Mouse (Mus musculus) myocyte (in vitro differentiated cells): ENCODE data around the gene Dmxl2. TPM values are rescaled to one million over a fixed set of nuclear protein-coding genes. Genes with fewer than 3 reads are reported as not detected.

Experiments used
- H3K27me3 ChIP-seq: one replicate; pipeline ENCODE4 v1.6.1; 2011; ENCODE audit not compliant: control insufficient read depth, insufficient read depth, insufficient read length
- H3K36me3 ChIP-seq: one replicate; pipeline ENCODE4 v1.6.1; 2011; ENCODE audit not compliant: control insufficient read depth, insufficient read depth
- H3K4me2 ChIP-seq: one replicate; pipeline ENCODE4 v1.6.1; 2011; ENCODE audit warnings: low read depth, control low read depth
- H3K4me3 ChIP-seq: one replicate; pipeline ENCODE4 v1.5.1; 2011; ENCODE audit warnings: mild to moderate bottlenecking, control low read depth, moderate library complexity
- H3K79me2 ChIP-seq: one replicate; pipeline ENCODE4 v1.6.1; 2011; ENCODE audit not compliant: control insufficient read depth, insufficient read depth
- H3ac ChIP-seq: one replicate; pipeline ENCODE4 v1.6.1; 2011; ENCODE audit not compliant: control insufficient read depth, insufficient read length
- CEBPB ChIP-seq: IDR thresholded peaks from 2 replicates; pipeline ENCODE4 v1.6.1; 2011; ENCODE audit warnings: mild to moderate bottlenecking, moderate library complexity; ENCODE audit not compliant: poor library complexity, insufficient read depth, severe bottlenecking
- E2F4 ChIP-seq: IDR thresholded peaks from one replicate; pipeline ENCODE4 v1.6.1; 2011; ENCODE audit warnings: mild to moderate bottlenecking, control low read depth, moderate library complexity; ENCODE audit not compliant: insufficient read depth
- MAX ChIP-seq: IDR thresholded peaks from one replicate; pipeline ENCODE4 v1.6.1; 2011; ENCODE audit warnings: low read depth, mild to moderate bottlenecking, control low read depth
- MYOD1 ChIP-seq, 3 experiments: IDR thresholded peaks; one replicate each; pipeline ENCODE4 v1.6.1; 2011; ENCODE audit warnings: control low read depth in 2 of 3, low read depth in 2 of 3, mild to moderate bottlenecking in 2 of 3, moderate library complexity in 1 of 3; ENCODE audit not compliant: insufficient read length in 2 of 3, control insufficient read depth in 1 of 3
- MYOG ChIP-seq, 3 experiments: IDR thresholded peaks; one replicate each; pipeline ENCODE4 v1.6.1; 2011; ENCODE audit warnings: control low read depth in 2 of 3, low read depth in 2 of 3, mild to moderate bottlenecking in 2 of 3; ENCODE audit not compliant: insufficient read length in 2 of 3, control insufficient read depth in 1 of 3, insufficient read depth in 1 of 3
- POLR2A ChIP-seq: IDR thresholded peaks from one replicate; pipeline ENCODE4 v1.6.1; 2011; ENCODE audit warnings: low read depth, mild to moderate bottlenecking, control low read depth, moderate library complexity; ENCODE audit not compliant: insufficient read length
- POLR2AphosphoS2 ChIP-seq: IDR thresholded peaks from one replicate; pipeline ENCODE4 v1.6.1; 2011; ENCODE audit warnings: low read depth, control low read depth; ENCODE audit not compliant: insufficient read length
- REST ChIP-seq: IDR thresholded peaks from one replicate; pipeline ENCODE4 v1.6.1; 2011; ENCODE audit warnings: mild to moderate bottlenecking, control low read depth, moderate library complexity; ENCODE audit not compliant: insufficient read depth, insufficient read length
- SRF ChIP-seq: IDR thresholded peaks from one replicate; pipeline ENCODE4 v1.6.1; 2011; ENCODE audit warnings: low read depth; ENCODE audit not compliant: control insufficient read depth, insufficient read length
- TCF12 ChIP-seq: IDR thresholded peaks from one replicate; pipeline ENCODE4 v1.6.1; 2011; ENCODE audit warnings: mild to moderate bottlenecking, control low read depth; ENCODE audit not compliant: poor library complexity, insufficient read depth, severe bottlenecking
- TCF3 ChIP-seq: IDR thresholded peaks from one replicate; pipeline ENCODE4 v1.6.1; 2011; ENCODE audit warnings: low read depth, control low read depth; ENCODE audit not compliant: insufficient read length
- USF1 ChIP-seq: IDR thresholded peaks from one replicate; pipeline ENCODE4 v1.6.1; 2011; ENCODE audit warnings: low read depth, mild to moderate bottlenecking, control low read depth, moderate library complexity
- polyA plus RNA-seq: library from polyadenylated mRNA; unstranded; fragments of >200 nt; fragmentation: generic; extraction: Trizol; gene quantifications from one replicate; pipeline ENCODE4 v1.2.1, GENCODE M21; 2012; ENCODE audit warnings: missing spikeins

Gene Dmxl2
- polyA plus RNA-seq, 1 experiment: 0.22 TPM

DNA sequence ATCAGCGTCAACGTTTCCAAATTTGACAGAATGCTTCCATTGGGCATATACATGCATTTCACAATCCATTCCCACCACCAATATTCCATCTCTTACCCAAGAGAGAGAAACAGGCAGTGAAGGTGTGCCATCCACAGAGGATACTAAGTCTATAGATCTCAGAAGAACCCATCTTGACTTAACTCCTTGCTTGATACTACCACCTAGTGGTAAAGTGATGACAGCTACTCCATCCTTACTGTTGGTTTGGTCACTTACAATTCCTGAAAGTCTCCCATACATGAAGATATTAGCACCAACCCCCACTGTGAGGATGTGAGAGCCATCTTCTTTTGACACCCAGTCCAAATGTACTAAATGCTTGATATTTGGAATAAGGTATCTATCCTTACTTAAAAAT is 85.2 kb downstream of the Dmxl2 start:
- Histone ChIP-seq H3K4me2 (no peak overlapping the region), H3K27me3 (peaks cover 6% of the 10 kb centered on the region), H3K4me3 (no peak overlapping the region), H3ac (no peak overlapping the region), H3K79me2 (no peaks in the 10 kb centered on the region), H3K36me3 (no peaks in the 10 kb centered on the region)
- TF ChIP-seq REST (no peak), POLR2A (no peak), TCF3 (no peak), MAX (no peak), CEBPB (no peak), MYOD1 (IDR thresholded peaks at IDR 0.05; ENCODE audit: control insufficient read depth in 1 of 3, insufficient read length in 2 of 3, low read depth in 2 of 3) (no peak), MYOG (IDR thresholded peaks at IDR 0.05; ENCODE audit: control insufficient read depth in 1 of 3, insufficient read depth in 1 of 3, insufficient read length in 2 of 3, low read depth in 2 of 3) (no peak), USF1 (no peak), E2F4 (no peak), TCF12 (no peak), POLR2AphosphoS2 (no peak), SRF (no peak)

DNA sequence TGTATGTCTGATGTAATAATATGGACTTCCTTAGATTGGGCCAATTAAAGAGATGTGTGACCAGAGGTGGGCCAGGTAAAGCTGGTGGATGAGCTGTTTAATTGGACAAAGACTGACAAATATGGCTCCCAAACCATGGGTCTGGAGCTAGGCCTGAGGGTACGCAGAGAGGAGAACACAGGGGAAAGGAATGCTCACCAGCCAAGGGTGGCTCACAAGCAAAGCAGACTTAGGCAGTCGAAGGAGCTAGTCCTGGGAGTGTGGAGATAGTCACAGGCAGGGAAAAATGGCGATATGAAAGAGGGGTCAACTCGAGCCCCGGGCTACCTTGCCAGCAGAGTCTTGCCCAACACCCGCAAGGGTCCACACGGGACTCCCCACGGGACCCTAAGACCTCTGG is 144.7 kb downstream of the Dmxl2 start:
- no peak for TF ChIP-seq TCF3
- TF ChIP-seq MYOG (IDR thresholded peaks at IDR 0.05; ENCODE audit: control insufficient read depth in 1 of 3, insufficient read depth in 1 of 3, insufficient read length in 2 of 3, low read depth in 2 of 3): no peak
- TF ChIP-seq REST: no peak
- H3ac ChIP-seq: no peak overlapping the region
- H3K79me2 ChIP-seq: no peaks in the 10 kb centered on the region
- no peaks in the 10 kb centered on the region for H3K36me3 ChIP-seq
- no peak overlapping the region for H3K4me3 ChIP-seq
- no peaks in the 10 kb centered on the region for H3K27me3 ChIP-seq
- H3K4me2 ChIP-seq: no peak overlapping the region

DNA sequence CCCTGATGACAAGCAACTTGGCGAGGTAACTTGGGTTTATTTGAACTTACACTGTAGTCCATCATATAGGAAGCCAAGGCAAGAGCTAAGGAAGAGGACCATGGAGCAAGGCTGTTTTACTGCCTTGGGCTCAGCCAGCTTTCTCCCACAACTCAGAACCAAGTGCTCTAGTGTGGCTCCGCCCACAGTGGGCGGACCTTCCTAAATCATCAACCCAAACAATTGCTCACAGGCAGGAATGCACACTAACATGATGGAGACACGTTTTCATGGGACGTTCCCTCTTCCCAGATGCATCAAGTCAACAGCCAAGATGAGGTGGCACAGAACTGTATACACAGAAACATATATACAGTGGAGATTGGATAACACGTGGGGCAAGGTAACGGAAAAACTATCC is 159.4 kb downstream of the Dmxl2 start:
- no peaks in the 10 kb centered on the region for H3K36me3 ChIP-seq
- H3K4me3 ChIP-seq: no peak overlapping the region
- H3K79me2 ChIP-seq: no peaks in the 10 kb centered on the region
- H3K27me3 ChIP-seq: peaks cover 6% of the 10 kb centered on the region
- TF ChIP-seq MYOG (IDR thresholded peaks at IDR 0.05; ENCODE audit: control insufficient read depth in 1 of 3, insufficient read depth in 1 of 3, insufficient read length in 2 of 3, low read depth in 2 of 3) (no peak), TCF12 (no peak), CEBPB (no peak), TCF3 (no peak), MAX (no peak), E2F4 (no peak), SRF (no peak), POLR2A (no peak), REST (no peak), POLR2AphosphoS2 (no peak), USF1 (no peak), MYOD1 (IDR thresholded peaks at IDR 0.05; ENCODE audit: control insufficient read depth in 1 of 3, insufficient read length in 2 of 3, low read depth in 2 of 3) (no peak)
- H3K4me2 ChIP-seq: no peak overlapping the region
- no peak overlapping the region for H3ac ChIP-seq

DNA sequence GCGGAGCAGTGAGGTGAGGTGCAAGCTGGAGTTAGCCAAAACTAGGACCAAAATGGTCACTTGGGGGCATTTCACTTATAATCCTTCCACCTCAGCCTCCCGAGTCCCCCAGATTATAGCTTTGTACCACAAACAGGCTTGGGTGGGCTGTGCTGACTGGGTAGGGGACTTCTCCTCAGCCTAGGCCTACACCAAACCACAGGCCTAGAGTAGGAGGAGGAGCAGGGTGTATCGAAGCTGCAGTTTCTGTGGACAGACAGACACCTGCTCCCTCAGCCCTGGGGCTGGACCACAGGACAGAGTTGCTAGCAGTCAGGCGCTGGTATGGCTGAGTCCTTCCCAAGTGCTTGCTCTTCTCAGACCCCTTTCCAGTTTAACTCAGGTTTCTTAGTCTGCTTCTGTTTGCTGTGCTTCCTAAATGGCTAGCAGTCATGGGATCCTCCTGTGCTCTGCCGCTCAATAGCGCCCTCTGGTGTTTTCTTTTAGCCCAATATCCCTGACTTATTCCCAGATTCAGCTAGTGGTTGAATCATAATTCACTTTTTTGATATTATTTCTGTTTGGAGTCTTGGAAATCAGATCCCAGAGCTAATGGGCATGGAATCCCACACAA is 164.8 kb downstream of the Dmxl2 start:
- Histone ChIP-seq H3K36me3 (no peaks in the 10 kb centered on the region), H3K79me2 (no peaks in the 10 kb centered on the region), H3ac (no peak overlapping the region), H3K27me3 (peaks cover 14% of the 10 kb centered on the region), H3K4me2 (no peak overlapping the region), H3K4me3 (no peak overlapping the region)
- no peak for TF ChIP-seq TCF3
- TF ChIP-seq MAX: no peak
- no peak for TF ChIP-seq USF1
- no peak for TF ChIP-seq REST
- TF ChIP-seq TCF12: no peak
- no peak for TF ChIP-seq CEBPB
- TF ChIP-seq MYOG (IDR thresholded peaks at IDR 0.05; ENCODE audit: control insufficient read depth in 1 of 3, insufficient read depth in 1 of 3, insufficient read length in 2 of 3, low read depth in 2 of 3): no peak
- TF ChIP-seq E2F4: no peak

DNA sequence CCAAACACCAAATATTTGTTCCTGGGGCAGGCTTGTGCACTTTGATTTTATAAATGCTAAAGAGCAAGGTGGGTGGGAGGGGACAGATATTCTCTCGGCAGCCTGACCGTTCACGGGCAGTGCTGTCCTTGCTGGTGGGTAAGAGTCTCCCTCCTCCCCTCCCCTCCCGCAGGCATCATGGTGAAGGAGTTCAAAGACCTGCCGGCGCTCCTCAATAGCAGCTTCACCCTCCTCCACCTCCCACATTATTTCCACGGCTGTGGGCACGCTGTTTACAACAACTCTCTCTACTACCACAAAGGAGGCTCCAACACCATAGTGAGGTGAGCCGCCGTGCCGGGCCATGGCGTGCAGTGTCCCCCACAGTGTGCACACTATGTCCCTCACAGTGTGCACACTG is 165.8 kb downstream of the Dmxl2 start:
- H3K4me3 ChIP-seq: no peak overlapping the region
- H3ac ChIP-seq: no peak overlapping the region
- H3K4me2 ChIP-seq: no peak overlapping the region
- H3K27me3 ChIP-seq: peaks cover 14% of the 10 kb centered on the region
- H3K36me3 ChIP-seq: no peaks in the 10 kb centered on the region
- H3K79me2 ChIP-seq: no peaks in the 10 kb centered on the region
- no peak for TF ChIP-seq POLR2AphosphoS2
- TF ChIP-seq TCF3: no peak
- no peak for TF ChIP-seq REST
- TF ChIP-seq SRF: no peak
- no peak for TF ChIP-seq POLR2A
- TF ChIP-seq CEBPB: no peak
- no peak for TF ChIP-seq E2F4
- no peak for TF ChIP-seq USF1
- no peak for TF ChIP-seq MYOD1 (IDR thresholded peaks at IDR 0.05; ENCODE audit: control insufficient read depth in 1 of 3, insufficient read length in 2 of 3, low read depth in 2 of 3)
- TF ChIP-seq MYOG (IDR thresholded peaks at IDR 0.05; ENCODE audit: control insufficient read depth in 1 of 3, insufficient read depth in 1 of 3, insufficient read length in 2 of 3, low read depth in 2 of 3): no peak
- no peak for TF ChIP-seq TCF12
- no peak for TF ChIP-seq MAX
